Mouse (Mus musculus): Measurements from ENCODE around the gene Epha7.

Gene Epha7

DNA sequence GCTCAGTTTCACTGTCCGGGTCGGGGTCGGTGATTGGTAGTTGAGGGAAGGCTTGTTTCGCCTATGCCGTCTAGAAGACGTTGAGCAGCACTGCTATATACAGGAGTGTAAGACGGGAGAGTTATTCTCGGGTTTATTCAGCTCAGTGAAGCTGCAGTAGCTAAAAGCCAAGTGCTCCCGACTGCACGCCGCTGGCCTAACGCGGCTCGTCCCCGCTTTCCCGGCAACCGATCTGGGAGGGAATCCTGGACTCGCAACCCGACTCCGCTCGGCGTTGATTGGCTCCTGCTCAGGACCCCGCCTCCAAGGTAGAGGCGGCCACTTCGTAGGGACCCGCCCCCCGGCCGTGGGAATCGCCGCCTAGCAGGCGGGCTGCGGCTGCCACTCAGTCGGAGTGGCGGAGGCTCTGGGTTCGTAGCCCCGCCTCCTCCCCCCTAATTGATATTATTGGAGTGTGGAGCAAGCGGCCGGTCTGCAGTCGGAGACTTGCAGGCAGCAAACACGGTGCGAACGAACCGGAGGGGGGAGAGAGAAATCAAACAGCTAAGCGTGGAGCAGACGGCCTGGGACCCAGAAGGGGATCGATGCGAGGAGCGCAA lies at the start of gene Epha7:
Gene Epha7 (plus strand): TSS at position 441 of the 599 bp plus-strand sequence.
- DNase-seq = peak; percentile 96

GRCm38 (mm10) chr4:28783961-28784360 lies 29.0 kb upstream of the Epha7 start:
- no peak for DNase-seq

DNA sequence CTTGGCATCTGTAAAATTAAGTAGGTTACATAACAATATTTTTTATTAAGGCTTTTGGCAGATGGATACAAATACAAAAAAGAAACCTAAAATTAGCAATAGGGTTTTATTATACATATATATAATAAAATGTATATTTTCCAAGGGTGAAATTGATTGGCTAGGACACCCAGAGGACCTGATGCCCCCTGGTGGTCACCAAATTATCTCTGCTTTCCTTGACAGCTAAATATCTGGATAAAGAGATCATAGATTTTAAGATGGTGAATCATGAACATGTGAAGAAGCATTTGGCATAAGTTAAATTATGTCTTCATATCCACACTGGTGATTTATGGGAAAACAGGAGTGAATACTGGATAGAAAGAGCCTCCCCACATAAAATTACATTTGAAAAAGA lies 4.1 kb upstream of the Epha7 start:
- peak; percentile 13 for DNase-seq

DNA sequence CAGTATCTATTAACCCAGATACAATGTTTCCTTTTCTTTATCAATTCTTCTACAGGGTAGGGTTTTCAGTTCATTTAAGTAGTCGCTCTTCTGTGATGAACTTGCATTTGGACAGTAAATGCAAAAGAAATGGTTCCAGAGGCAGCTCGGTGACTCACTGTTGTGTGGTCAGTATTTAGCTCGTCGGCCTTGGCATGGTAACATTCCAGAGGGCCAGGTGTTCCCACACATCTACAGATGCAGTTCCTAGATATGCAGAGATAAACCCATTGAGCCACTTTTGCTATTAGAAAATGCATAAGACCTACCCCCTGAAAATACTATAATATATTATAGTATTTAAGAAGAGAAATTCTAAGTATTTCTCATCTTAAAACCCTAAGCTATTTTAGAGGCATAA lies 3.2 kb upstream of the Epha7 start:
- no peak for DNase-seq

GRCm38 (mm10) chr4:28813551-28814475 lies 882 bp downstream of the Epha7 start:
- DNase-seq = peak; percentile 22

- DNase-seq = no peak
These were observed 1.5 kb downstream of the Epha7 start for GRCm38 (mm10) chr4:28814476-28814815.

DNA sequence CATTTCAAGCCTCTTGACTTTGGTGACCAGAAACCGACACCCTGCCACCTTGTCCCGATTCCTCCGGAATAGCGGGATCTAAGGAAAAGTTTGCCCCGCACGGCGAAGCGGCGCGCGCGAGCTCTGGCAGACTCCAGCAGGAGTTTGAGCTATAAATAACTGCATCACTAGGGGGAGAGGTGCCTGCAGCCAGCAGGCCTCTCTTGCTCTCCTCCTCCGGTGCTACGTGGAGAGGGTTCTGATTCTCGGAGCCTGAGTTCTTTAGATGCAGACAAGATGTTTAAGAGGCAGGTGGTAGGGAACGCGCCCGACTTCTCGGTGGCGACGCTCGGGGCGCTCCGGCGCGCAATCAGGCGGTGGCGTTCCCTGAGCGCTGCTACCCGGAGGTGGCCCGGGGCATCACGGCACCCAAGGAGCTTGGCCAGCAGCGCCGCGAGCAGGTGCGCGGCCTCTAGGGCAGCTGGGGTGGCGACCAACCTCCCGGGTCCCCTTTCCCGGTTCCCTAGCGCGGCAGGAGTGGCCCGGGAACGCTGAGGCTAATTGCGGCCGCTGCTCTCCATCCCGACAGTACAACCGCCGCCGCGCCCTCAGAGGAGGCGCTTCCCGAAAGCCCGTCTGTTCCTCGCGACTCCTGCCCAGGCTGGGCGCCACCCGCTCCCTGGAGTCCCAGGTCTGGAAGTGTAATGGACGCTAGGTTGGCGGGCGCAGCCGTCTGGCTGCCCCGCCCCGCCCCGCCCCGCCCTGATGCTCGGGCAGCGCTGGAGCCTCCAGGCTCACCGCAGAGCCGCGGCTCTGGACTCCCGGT lies 2.1 kb downstream of the Epha7 start:
- peak; percentile 48 for DNase-seq

DNA sequence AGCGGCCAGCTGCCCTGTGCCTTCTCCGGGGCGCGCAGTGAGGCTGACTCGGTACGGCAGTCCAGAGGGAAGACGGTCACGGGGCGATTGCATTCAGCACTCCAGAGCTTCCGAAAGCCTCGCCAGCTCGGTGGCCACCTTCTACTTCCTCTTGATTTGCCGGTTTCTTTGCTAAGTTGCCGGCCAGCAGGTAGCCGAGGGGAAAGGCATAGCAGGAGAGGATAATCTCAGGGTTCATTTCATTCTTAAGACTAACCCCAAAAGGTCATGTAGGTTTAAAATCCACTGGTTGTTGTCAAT lies 2.6 kb downstream of the Epha7 start:
- no peak for DNase-seq

- DNase-seq = no peak
These were observed 10.7 kb downstream of the Epha7 start for GRCm38 (mm10) chr4:28823616-28824015.

DNA sequence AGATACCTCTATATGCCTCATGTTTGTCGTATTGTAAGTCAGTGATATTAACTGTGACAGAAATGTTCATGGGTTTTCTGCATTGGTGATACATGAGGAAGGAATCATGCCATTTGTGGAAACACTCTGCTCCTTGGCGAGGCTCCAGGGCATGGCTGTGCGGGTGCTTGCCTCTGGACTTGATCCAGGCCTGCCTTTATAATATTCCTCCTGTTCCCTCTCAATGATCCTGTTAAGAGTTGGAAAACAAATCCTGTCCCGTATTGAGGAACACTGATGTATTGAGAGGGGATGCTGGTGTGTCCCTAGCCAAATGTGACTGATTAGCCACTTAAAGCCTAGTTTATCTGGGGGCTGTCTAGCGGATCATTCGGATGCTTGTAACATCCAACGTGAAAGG lies 11.7 kb downstream of the Epha7 start:
- peak; percentile 5 for DNase-seq

- DNase-seq = no peak
These were observed 24.7 kb downstream of the Epha7 start for GRCm38 (mm10) chr4:28837669-28838068.

DNA sequence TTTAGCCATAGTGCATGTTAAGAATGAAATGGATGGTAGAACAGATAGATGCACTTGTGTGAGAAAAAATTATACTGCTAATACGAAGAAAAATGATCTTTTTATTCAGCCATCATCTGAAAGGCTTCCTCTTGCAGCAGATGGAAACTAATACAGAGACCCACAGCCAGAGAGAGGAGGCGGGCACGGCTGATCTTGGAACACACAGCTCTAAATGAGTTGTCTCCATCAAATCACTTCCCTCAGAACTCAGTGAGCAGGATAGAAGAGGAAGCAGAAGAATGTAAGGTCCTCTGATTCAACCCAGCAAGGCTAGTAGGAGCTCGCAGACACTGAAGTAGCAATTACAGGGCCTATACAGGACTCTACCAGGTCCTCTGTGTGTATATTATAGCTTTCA lies 33.4 kb downstream of the Epha7 start:
- no peak for DNase-seq

- DNase-seq = no peak
These were observed 37.5 kb downstream of the Epha7 start for GRCm38 (mm10) chr4:28850388-28850787.

DNA sequence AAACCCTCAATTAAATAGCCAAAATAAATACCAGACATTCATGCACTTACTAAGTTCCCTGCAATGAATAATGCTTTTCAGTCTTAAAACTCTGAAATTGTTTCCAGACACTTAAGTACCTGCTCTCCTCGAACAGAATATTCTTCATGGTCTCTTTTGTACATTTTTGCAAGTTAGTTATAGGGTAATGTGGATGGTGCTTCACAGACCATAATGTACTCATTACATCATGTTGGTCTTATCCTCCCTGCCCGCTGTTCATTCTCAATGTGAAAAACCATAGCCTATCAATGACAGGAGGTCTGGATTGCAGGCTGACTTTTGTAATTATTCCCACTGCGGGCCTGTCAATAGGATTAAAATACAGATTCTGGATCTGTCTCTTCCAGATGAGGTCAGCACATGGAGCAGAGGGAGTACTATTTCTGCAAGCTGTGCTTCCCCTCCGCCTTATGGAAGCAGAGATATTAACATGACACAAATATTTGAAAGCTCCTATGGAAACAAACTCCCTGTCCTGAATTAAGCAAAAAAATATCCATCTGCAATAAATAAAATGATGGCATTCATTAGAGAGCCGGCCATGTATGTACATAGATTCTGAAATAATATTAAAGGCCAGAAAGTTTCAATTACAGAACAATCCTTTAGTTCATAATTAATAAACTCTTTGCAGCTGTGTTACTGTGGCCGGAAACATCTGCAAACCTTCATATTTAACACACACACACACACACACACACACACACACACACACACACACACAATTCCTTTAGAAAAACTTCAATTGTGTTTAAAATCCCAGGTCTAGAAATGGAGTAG lies 50.1 kb downstream of the Epha7 start:
- DNase-seq = no peak

DNA sequence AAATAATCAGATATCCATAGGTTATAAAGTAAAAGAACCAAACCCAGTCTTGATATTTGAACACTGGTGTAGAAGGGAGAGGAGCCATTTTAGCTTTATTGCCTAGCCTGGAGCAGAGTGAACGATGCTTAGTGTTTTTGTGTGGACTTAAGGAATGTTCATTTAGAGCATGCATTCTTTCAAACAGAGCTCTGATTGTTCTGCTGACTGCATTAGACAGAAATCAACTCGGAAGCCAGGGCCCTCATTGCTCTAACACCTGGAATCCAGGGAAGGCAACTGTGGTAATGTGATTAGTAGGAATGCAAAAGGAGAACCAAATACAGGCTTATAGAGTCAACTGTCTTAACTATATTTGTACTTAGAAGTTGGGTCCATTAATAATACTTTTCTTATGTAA lies 53.5 kb downstream of the Epha7 start:
- no peak for DNase-seq

GRCm38 (mm10) chr4:28871615-28872014 lies 58.7 kb downstream of the Epha7 start:
- DNase-seq = no peak

GRCm38 (mm10) chr4:28881271-28882044 lies 68.5 kb downstream of the Epha7 start:
- no peak for DNase-seq

- no peak for DNase-seq
These were observed 76.7 kb downstream of the Epha7 start for GRCm38 (mm10) chr4:28889630-28890029.

- no peak for DNase-seq
These were observed 77.2 kb downstream of the Epha7 start for GRCm38 (mm10) chr4:28890102-28890501.

- no peak for DNase-seq
These were observed 82.5 kb downstream of the Epha7 start for GRCm38 (mm10) chr4:28895480-28895879.

DNA sequence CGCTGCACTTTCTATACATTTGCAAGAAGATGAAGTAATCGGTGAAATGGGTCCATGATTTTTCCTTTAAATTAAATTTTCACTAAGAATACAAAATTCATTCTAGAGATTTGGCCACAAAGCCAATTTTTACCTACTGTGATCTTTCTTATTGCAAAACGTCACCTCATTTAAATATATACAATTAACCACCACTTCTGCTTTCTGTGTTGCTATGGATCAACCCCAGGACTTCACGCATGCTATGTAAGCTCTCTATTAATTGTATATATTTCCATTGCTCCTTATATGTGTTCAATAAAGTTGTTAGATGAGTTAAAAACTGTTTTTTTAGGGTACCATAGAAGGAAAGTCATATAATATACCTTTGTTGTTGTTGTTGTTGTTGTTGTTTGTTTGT lies 86.4 kb downstream of the Epha7 start:
- DNase-seq = no peak

DNA sequence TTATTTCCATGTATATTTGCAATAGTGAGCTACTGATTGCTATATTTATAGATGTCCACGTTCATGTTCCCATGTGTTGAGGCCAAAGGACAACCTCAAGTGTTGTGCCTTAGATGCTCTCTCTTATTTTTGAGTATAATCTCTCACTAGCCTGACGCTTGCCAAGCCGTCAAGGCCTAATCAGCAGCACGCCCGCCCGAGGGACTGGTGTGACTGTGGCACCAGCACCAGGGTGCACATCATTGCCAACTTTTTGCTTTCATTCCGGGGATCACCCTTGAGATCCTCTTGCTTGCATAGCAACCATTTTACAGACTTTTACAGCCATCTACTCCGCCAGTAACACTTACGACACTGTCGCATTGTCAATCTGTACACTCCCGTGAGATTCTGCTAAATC lies 86.9 kb downstream of the Epha7 start:
- no peak for DNase-seq

All from lung, postnatal 14 days (tissue).